Mouse (Mus musculus) layer of hippocampus, adult 8-10 months (tissue): ENCODE measurements around the gene Prox1. TPM values are rescaled to one million over a fixed set of nuclear protein-coding genes. Genes with fewer than 3 reads are reported as not detected.

Experiments used
- DNase-seq, 2 experiments: peaks; one replicate each; pipeline ENCODE4 v3.0.0; 2022; ENCODE audit warnings: low spot score in 2 of 2
- total RNA-seq, 4 experiments: library from RNA; stranded (reverse); gene quantifications; 2 replicates each; pipeline ENCODE4 v1.2.4; 2022

The Prox1 gene
- total RNA-seq, 4 experiments from 2014 or later: 62.2 to 75.9 (median 71.3) TPM

- DNase-seq: no peak
Observed at GRCm38 (mm10) chr1:190144416-190144815, 26.1 kb downstream of the Prox1 start.

GRCm38 (mm10) chr1:190143593-190143992 lies 26.9 kb downstream of the Prox1 start:
- DNase-seq: no peak

- no peak for DNase-seq
Observed at GRCm38 (mm10) chr1:190142584-190142983, 27.9 kb downstream of the Prox1 start.

GRCm38 (mm10) chr1:190140519-190140918 lies 30.0 kb downstream of the Prox1 start:
- DNase-seq: no peak

- no peak for DNase-seq
Observed at GRCm38 (mm10) chr1:190139711-190140405, 30.7 kb downstream of the Prox1 start.

- DNase-seq: peak in 1 of 2 experiments; percentile 32
Observed at GRCm38 (mm10) chr1:190137943-190138342, 32.6 kb downstream of the Prox1 start.

- DNase-seq: no peak
Observed at GRCm38 (mm10) chr1:190132897-190133296, 37.6 kb downstream of the Prox1 start.

GRCm38 (mm10) chr1:190130888-190131287 lies 39.6 kb downstream of the Prox1 start:
- no peak for DNase-seq

GRCm38 (mm10) chr1:190129553-190129952 lies 41.0 kb downstream of the Prox1 start:
- no peak for DNase-seq

- no peak for DNase-seq
Observed at GRCm38 (mm10) chr1:190128674-190129322, 41.7 kb downstream of the Prox1 start.

GRCm38 (mm10) chr1:190127878-190128277 lies 42.6 kb downstream of the Prox1 start:
- no peak for DNase-seq

- DNase-seq: no peak
Observed at GRCm38 (mm10) chr1:190127163-190127795, 43.2 kb downstream of the Prox1 start.

GRCm38 (mm10) chr1:190124961-190125739 lies 45.4 kb downstream of the Prox1 start:
- no peak for DNase-seq

- no peak for DNase-seq
Observed at GRCm38 (mm10) chr1:190123404-190123803, 47.1 kb downstream of the Prox1 start.

- DNase-seq: no peak
Observed at GRCm38 (mm10) chr1:190115985-190116384, 54.5 kb downstream of the Prox1 start.

- DNase-seq: no peak
Observed at GRCm38 (mm10) chr1:190111741-190112140, 58.8 kb downstream of the Prox1 start.

- no peak for DNase-seq
Observed at GRCm38 (mm10) chr1:190107587-190107986, 62.9 kb downstream of the Prox1 start.

- no peak for DNase-seq
Observed at GRCm38 (mm10) chr1:190106674-190107420, 63.7 kb downstream of the Prox1 start.

- no peak for DNase-seq
Observed at GRCm38 (mm10) chr1:190106060-190106459, 64.5 kb downstream of the Prox1 start.

GRCm38 (mm10) chr1:190093326-190093725 lies 77.2 kb downstream of the Prox1 start:
- peak in 1 of 2 experiments; percentile 18 for DNase-seq

GRCm38 (mm10) chr1:190092076-190092475 lies 78.4 kb downstream of the Prox1 start:
- DNase-seq: peak; percentile 32 to 48
